10 mouse cellular contexts compared by ENCODE assay signal in the genomic region with DNA sequence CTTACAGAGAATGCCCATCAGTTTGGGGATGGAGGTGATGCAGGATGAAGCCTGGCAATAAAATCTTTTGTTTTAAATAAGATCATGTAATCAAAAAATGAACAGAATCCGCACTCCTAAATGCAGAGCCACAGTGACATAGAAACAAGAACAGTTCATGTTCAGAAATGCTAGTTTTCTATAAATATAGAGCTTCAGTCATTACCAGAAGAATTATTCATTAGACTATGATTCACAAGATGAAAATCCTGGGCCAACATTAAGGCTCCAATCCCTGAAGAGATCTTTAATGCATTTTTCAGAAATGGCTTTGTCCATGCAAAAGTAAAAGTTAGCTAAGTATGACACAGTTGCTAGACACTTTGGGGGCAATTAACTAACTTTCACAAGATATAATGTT.
"Had no signal": no experiment of that assay in that cellular context is flagged by ENCODE, and none has a peak within 500 bp of the region (broad histone marks: within the 10 kb centered on the region; RNA-seq: fewer than 3 reads in every experiment).

No protein-coding gene starts in this region.

- DNase-seq: liver, postnatal 0 days; lung, adult 2 months; lung, postnatal 14 days; lung, postnatal 36 days; right cerebral cortex, postnatal 25 days; right cerebral cortex, postnatal 4 days; spleen, adult 18-20 months; thymus, adult 2 months; thymus, postnatal 25 days; thymus, postnatal 4 days had no signal
